Mouse (Mus musculus) cerebellum, adult 2 months (tissue): ENCODE measurements around the gene Csn1s1. TPM values are rescaled to one million over a fixed set of nuclear protein-coding genes. Genes with fewer than 3 reads are reported as not detected.

ENCODE experiments used
- DNase-seq, 2 experiments: peaks; one replicate each; pipeline ENCODE4 v3.0.0; 2021
- H3K27ac ChIP-seq: fragments of 200-500 bp; 2 replicates; pipeline ENCODE4 v1.5.1; 2012; ENCODE audit warnings: low read length, control low read depth, inconsistent platforms; ENCODE audit not compliant: insufficient read depth
- H3K27me3 ChIP-seq: fragments of 200-500 bp; 2 replicates; pipeline ENCODE4 v1.6.1; 2012; ENCODE audit warnings: inconsistent platforms, mild to moderate bottlenecking, low read length, moderate library complexity; ENCODE audit not compliant: control insufficient read depth, insufficient read depth
- H3K4me1 ChIP-seq: fragments of 200-500 bp; 2 replicates; pipeline ENCODE4 v1.6.1; 2011; ENCODE audit warnings: low read length; ENCODE audit not compliant: control insufficient read depth, insufficient read depth
- H3K4me3 ChIP-seq: fragments of 200-500 bp; replicated peaks from 2 replicates; pipeline ENCODE3; 2011; ENCODE audit warnings: mild to moderate bottlenecking, low read depth, low read length, control low read depth; ENCODE audit not compliant: insufficient read depth
- CTCF ChIP-seq: fragments of 200-500 bp; IDR thresholded peaks from 2 replicates; pipeline ENCODE4 v1.5.1; 2011; ENCODE audit warnings: low read depth, mild to moderate bottlenecking, control low read depth, low read length, moderate library complexity, borderline replicate concordance; ENCODE audit not compliant: insufficient read depth
- POLR2A ChIP-seq: fragments of 200-500 bp; IDR thresholded peaks from 2 replicates; pipeline ENCODE4 v1.6.1; 2011; ENCODE audit warnings: low read length, control low read depth, borderline replicate concordance; ENCODE audit not compliant: insufficient read depth
- WGBS: fragments of 180-500 bp; shearing (Covaris S2); methylation state at CpG from one replicate; pipeline ENCODE4 v1.1.7; 2018; 5-methylcytosine and 5-hydroxymethylcytosine counted together
- polyA plus RNA-seq: library from polyadenylated mRNA; depleted of rRNA; stranded (reverse); fragments of >200 nt; gene quantifications from 2 replicates; pipeline ENCODE4 v1.2.3, GENCODE M21; 2012; rRNA removed

The Csn1s1 gene
- polyA plus RNA-seq = not detected in 2 replicates

DNA sequence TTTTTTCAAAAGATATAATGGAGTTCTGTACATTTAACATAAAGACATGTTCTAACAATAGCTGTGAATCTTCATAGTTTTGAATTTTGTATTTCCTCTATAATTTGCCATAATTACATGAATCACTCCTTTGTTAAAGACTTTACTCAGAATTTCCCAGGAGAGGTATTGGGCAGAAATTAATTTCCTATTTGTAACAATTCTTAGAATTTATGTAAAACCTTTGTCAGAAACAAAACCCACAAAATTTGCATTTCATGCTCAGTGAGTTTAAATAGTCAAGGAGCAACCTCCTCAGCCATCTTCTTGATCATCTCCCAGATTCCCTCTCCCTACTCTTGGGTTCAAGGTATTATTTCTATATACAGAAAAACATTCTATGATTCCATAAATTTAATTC lies at the start of gene Csn1s1:
Gene Csn1s1, plus strand, starts transcription at position 301 of the 400 bp plus-strand sequence.
- Histone ChIP-seq H3K27ac (no peak within 1 kb of the TSS), H3K4me1 (no peaks in the 10 kb centered on the region), H3K27me3 (no peaks in the 10 kb centered on the region), H3K4me3 (no peak within 1 kb of the TSS)
- TF ChIP-seq POLR2A (no peak), CTCF (no peak)
- DNase-seq = no peak

DNA sequence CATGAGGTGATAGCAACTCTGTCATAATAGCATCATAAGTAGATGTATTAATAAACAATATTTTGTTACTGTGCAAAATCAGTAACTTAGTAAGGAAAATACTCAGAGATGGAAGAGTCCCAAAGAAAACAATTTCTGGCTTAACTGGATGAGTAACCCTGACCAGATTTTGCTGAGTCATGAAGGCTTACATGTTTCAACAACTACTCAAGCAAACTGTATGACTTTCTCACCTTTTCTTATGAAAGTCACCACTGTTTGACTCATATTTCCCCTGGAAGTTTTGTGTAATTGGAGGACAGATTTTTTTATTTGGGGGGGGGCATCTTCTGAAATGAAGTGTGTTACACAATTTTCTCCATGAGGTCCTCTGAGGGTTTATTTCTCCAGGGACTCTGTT lies 43.3 kb upstream of the Csn1s1 start:
- no peak overlapping the region for H3K4me3 ChIP-seq
- no peak for DNase-seq
- no peak for TF ChIP-seq POLR2A
- no peak for TF ChIP-seq CTCF

DNA sequence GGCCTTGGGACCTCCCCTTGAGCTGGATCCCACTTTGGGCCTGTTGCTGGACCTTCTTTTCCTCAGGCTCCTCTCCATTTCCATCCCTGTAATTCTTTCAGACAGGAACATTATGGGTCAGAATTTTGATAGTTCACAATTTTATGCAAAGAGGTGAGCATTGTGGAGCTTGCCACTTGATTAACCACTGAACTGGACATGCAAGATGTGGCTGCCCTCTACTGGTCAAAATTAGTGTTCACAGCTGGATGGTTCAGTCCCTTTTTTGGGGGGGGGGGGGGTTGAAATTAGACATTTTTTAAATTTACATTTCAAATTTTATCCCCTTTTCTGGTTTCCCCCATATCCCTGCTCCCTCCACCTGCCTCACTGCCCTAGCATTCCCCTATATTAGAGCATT lies 23.2 kb upstream of the Csn1s1 start:
- TF ChIP-seq CTCF = no peak
- H3K27me3 ChIP-seq = no peaks in the 10 kb centered on the region
- H3K4me3 ChIP-seq = no peak overlapping the region
- H3K27ac ChIP-seq = no peak overlapping the region
- H3K4me1 ChIP-seq = no peaks in the 10 kb centered on the region
- no peak for DNase-seq

More for the DNA sequence above, 43.3 kb upstream of the Csn1s1 start:
- Histone ChIP-seq H3K4me1 (no peaks in the 10 kb centered on the region), H3K27ac (no peak overlapping the region), H3K27me3 (no peaks in the 10 kb centered on the region)

DNA sequence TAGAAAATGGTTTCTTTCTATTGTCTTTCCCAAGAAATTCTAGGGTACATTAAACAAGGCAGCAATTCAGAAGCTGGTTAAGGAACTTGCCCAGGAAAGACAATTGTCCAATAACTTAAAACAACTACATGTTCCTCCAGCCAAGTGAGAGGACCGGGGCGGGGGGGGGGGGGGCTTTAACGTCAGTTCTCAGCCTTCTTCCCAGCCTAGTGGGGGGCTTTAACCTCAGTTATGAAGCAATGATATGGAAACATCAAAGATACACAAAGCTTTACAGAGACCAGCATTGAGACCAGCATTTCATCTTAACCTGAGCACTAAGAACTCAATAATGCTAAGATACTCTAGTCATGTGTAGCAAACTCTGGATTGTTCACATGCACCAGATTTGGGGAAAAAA lies 33.5 kb downstream of the Csn1s1 start, which contains the start of gene Csn2:
Gene Csn2, minus strand, starts transcription at position 101 of the 400 bp plus-strand sequence.
- no peaks in the 10 kb centered on the region for H3K4me1 ChIP-seq
- DNase-seq = no peak

DNA sequence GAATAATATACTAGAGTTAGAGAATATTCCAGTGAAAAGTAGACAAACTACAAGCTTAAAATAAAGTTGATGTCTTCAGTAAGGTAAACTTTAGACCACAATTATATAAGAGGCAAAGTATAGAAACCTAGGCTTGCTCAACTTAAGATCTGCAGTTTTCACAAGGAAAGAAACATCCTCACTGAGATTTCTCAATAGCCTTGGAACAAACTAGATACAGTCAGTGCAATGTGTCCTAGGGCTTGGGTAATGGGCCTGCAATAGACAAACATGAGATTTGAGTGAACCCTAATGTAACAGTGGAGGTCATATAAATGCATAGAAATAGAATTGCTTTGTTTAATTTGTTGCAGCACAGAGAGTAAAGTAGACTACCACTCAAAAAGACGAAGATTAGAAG lies 39.9 kb downstream of the Csn1s1 start:
- no peaks in the 10 kb centered on the region for H3K27me3 ChIP-seq
- WGBS = 80% methylated on average over 1 of the region's 1 CpGs
- no peak for DNase-seq
- H3K4me1 ChIP-seq = no peaks in the 10 kb centered on the region
- H3K4me3 ChIP-seq = no peak overlapping the region
- no peak for TF ChIP-seq CTCF
- TF ChIP-seq POLR2A = no peak
- no peak overlapping the region for H3K27ac ChIP-seq

More for the DNA sequence above, 33.5 kb downstream of the Csn1s1 start, which contains the start of gene Csn2:
- Histone ChIP-seq H3K27ac (no peak within 1 kb of the TSS), H3K4me3 (no peak within 1 kb of the TSS), H3K27me3 (no peaks in the 10 kb centered on the region)
- 63% methylated on average over 3 of the region's 3 CpGs for WGBS
- TF ChIP-seq CTCF (no peak), POLR2A (no peak)

Other genes starting within 250 kb of the Csn1s1 start
- not detected in 2 replicates for gene Ugt2b38, start 242.0 kb upstream of the Csn1s1 start, polyA plus RNA-seq
- gene Ugt2a2, start 183.9 kb upstream of the Csn1s1 start, polyA plus RNA-seq = not detected in 2 replicates
- not detected in 2 replicates for gene Gm43638, start 179.4 kb upstream of the Csn1s1 start, polyA plus RNA-seq
- gene Ugt2a1, start 175.3 kb upstream of the Csn1s1 start, polyA plus RNA-seq = not detected in 2 replicates
- not detected in 2 replicates for gene Sult1b1, start 128.0 kb upstream of the Csn1s1 start, polyA plus RNA-seq
- gene Sult1d1, start 97.2 kb upstream of the Csn1s1 start, polyA plus RNA-seq = not detected in 2 replicates
- gene Sult1e1, start 74.6 kb upstream of the Csn1s1 start, polyA plus RNA-seq = not detected in 2 replicates
- not detected in 2 replicates for gene Csn2, start 33.4 kb downstream of the Csn1s1 start, polyA plus RNA-seq
- gene Csn1s2a, start 108.4 kb downstream of the Csn1s1 start, polyA plus RNA-seq = not detected in 2 replicates
- not detected in 2 replicates for gene Csn1s2b, start 141.9 kb downstream of the Csn1s1 start, polyA plus RNA-seq
- gene Prr27, start 159.5 kb downstream of the Csn1s1 start, polyA plus RNA-seq = not detected in 2 replicates
- not detected in 2 replicates for gene Odam, start 218.8 kb downstream of the Csn1s1 start, polyA plus RNA-seq